Mouse (Mus musculus): ENCODE data around the gene Mrvi1.

Mrvi1 gene

DNA sequence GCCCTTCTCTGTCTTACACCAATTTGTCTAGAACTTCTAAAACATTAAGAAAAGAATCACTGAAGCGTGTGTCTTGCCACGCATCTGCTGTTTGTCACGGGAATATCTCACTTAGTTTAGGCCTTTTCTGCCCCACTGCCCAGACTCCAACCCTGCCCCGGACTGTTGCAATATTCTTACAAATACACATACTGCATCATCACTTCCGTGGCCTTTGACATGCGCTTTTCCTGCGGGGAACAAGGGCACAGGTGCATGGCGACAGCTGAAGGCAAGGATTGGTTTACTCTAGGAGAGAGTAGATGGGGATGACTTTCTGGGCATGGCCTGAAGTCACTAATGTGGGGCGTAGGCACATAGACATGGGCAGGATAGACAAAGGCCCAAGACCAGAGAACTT lies 87.6 kb downstream of the Mrvi1 start:
- no peak for ATAC-seq (ENCODE audit: insufficient number of reproducible peaks, low FRiP score, low TSS enrichment)

DNA sequence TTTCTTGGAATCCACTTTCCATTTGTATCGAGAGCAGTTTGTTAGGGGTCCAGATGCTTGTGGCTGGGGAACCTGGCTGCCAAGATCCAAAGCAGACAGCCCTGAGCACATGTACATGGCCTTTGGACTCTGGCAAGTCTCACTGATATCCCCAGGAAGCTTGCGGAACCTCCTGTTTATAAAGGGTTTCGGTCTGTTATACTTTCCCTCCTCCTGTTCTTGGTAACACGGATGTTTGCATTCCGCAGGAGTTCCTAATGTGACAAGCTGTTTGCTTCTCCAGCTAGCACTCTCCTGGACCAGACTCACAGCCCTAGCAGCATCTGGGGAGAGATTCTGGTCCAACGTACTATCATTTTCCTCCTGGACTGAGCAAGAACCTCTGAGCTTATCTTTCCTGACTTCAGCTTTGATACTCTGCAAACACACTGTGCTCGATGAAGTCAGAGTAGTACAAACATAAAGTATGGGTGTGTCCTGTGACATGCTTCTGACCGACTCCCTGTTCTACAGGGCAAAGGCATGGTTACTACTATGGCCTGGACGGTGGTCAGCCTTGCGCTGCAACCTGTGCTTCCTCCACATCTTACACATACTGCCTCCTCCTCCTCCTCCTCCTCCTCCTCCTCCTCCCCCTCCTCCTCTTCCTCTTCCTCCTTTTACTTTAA lies 88.2 kb downstream of the Mrvi1 start:
- ATAC-seq (ENCODE audit: insufficient number of reproducible peaks, low FRiP score, low TSS enrichment): no peak

GRCm38 (mm10) chr7:110891501-110891986 lies 90.7 kb downstream of the Mrvi1 start:
- ATAC-seq (ENCODE audit: insufficient number of reproducible peaks, low FRiP score, low TSS enrichment): no peak

GRCm38 (mm10) chr7:110881746-110882333 lies 100.4 kb downstream of the Mrvi1 start:
- no peak for ATAC-seq (ENCODE audit: insufficient number of reproducible peaks, low FRiP score, low TSS enrichment)

- ATAC-seq (ENCODE audit: insufficient number of reproducible peaks, low FRiP score, low TSS enrichment): no peak
These were observed 104.2 kb downstream of the Mrvi1 start for GRCm38 (mm10) chr7:110878028-110878427.

DNA sequence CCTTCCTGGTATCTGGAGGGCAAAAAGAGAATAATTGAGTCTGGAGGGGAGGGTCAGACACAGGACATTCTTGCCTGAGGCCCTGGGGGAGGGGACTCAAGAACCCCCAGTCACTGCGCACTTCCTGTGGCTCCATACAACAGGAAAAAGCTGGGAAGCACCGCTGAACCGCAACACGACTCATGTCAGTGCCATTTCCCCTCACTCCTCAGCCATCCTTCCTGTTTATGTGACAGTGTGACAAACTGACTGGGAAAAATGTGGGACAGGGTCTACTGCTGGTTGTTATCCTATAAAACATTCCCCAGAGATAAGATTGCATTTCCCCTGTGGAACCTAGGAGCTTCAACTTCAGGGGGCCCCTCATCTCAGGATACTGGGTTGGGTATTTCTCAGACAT lies 105.3 kb downstream of the Mrvi1 start:
- ATAC-seq (ENCODE audit: insufficient number of reproducible peaks, low FRiP score, low TSS enrichment): no peak

DNA sequence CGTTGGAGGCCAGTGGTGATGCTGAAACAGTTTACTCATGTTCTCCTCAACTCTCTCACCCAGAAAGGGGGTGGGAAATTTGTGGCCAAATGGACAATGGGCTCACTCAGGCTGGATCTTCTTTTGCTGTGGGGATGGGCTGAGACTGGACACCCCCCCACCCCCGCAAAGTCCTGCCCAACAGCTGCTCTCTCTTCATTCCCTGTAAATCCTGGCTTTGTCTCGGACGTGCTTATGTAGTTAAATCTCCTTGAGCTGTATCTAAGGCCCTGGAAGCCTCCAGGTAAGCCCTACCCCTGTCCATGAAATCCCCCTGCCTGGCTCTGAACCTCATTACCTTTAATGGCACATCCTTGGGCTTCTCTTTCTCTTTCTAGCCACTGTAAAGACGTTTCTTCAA lies 113.5 kb downstream of the Mrvi1 start:
- ATAC-seq (ENCODE audit: insufficient number of reproducible peaks, low FRiP score, low TSS enrichment): no peak

GRCm38 (mm10) chr7:110867116-110867515 lies 115.1 kb downstream of the Mrvi1 start:
- no peak for ATAC-seq (ENCODE audit: insufficient number of reproducible peaks, low FRiP score, low TSS enrichment)

- ATAC-seq (ENCODE audit: insufficient number of reproducible peaks, low FRiP score, low TSS enrichment): no peak
These were observed 116.2 kb downstream of the Mrvi1 start for GRCm38 (mm10) chr7:110866021-110866420.

DNA sequence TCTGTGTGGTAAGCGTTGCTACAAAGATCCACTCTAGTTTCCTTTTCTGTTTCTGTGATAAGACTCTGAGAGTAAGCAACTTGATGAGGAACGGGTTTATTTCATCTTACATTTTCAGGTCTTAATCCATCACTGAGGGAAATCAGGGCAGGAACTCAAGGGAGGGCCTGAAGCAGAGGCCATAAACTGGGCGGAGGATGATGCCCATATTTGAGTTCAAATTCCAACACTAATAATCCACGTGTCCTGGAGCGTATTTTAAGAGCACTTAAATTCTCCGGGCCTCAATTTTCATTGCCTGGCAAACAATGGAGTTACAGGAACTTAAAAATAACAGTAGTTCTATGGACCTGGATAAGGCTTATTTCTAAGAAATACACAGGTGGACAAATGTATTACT lies 116.7 kb downstream of the Mrvi1 start:
- ATAC-seq (ENCODE audit: insufficient number of reproducible peaks, low FRiP score, low TSS enrichment): no peak

DNA sequence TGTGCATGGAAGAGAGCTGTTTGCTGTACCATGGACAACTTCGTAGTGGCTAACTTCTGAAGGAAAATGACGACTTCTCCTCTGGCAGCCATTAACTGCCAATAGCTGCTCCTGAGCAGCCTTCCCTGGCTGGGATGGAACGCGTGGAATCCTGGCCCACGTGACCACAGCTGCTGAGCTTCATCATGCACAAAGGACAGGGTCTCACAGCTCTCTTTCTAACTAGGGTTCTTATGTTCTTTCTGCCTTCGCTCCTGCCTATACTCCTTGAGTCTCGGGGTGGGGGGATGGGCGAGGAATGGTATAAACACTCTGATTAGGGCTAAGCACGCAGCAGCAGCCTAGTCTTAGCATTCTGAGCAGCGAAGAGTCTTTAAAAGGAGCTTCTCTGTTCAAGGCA lies 117.2 kb downstream of the Mrvi1 start:
- no peak for ATAC-seq (ENCODE audit: insufficient number of reproducible peaks, low FRiP score, low TSS enrichment)

DNA sequence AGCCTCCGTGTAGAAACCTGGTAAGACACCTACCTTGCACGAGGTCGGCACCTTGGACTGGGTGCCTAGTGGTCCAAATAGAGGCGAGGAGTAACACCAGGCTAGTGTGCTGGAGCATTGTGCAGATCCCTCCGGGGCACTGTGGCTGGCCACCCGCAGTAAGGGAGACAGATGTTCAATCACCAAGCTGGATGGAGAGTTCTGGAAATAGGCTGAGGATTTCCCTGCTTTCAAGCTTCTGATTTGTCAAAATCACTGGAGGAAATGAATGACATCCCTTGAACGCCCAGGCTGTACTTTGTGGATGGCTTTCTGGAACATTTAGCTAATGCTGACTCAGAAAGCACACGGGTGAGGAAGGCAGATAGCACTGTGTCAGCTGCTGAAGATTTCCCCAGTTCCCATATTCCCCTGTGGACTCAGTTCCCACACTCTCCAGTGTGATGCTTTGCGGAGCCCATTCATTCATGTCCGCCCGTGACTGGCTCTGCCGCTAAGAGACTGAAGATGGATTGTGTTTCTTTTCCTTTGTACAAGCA lies 119.4 kb downstream of the Mrvi1 start, which contains the start of gene Lyve1:
Lyve1 (minus strand) TSS at position 489 of the 539 bp plus-strand sequence.
- ATAC-seq (ENCODE audit: insufficient number of reproducible peaks, low FRiP score, low TSS enrichment): no peak

DNA sequence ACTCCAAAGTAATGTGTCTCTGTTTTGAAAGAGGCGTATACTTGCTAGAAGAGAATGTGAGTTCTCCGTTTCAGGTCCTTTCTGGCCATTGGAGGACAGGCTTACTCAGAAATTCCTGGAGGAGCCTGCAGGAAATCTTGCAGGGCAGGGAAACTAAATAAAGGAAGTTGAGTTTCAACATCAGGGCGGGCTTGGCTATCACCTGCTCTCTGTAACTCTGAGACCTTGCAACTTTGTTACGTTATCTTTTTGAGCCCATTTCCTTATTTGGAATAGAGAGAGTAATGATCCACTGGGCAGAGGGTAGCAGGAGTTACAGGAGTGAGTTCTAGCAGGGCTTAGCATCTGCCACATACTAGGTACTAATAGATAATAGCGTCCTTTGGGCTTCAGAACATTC lies 122.1 kb downstream of the Mrvi1 start:
- no peak for ATAC-seq (ENCODE audit: insufficient number of reproducible peaks, low FRiP score, low TSS enrichment)

- ATAC-seq (ENCODE audit: insufficient number of reproducible peaks, low FRiP score, low TSS enrichment): no peak
These were observed 126.7 kb downstream of the Mrvi1 start for GRCm38 (mm10) chr7:110855604-110856003.

DNA sequence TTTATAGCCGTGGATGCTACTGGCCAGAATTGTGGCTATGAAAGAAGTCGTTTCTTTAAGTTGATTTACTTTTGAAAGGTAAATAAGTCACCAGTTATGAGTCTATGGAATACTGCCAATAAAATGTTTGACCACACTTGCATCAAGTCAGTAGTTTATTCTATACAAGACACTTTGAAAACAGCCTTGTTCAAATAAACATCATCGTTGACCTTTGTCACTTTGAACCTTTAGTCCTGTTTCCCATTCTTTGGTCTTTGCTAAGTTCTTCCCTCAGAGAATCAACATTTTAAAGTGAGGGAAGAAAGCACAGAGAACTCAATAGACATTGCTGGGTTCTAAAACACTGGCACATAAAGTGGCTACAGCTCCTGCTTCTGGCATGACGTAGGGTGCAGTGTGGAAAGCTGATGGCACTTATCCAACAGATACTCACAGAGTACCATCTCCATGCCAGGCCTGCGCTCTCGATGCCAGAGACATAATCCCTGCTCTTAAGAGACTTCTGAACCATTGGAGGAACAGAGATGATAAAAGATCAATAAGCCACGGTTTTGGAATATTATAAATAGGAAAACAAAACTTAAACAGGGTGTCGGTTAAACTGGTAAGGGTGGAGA lies 127.2 kb downstream of the Mrvi1 start:
- no peak for ATAC-seq (ENCODE audit: insufficient number of reproducible peaks, low FRiP score, low TSS enrichment)

DNA sequence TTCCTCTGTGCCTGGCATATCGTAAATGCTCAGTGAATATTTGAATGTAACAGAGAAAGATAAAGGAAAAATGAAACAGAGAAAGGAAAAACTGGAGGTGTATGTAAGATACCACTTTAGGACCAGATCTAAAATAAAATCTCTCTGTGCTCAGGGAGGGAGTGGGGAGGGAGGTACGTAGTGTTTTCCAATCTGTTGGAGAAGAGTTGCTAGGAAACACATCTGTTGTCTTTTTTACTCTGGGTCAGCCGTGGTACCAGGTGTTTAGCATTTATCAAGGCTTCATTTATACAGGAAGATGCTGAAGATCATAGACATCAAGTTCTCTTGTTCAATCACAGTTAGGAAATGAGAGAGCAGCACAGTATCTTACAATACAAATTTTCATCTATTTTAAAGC lies 127.7 kb downstream of the Mrvi1 start:
- ATAC-seq (ENCODE audit: insufficient number of reproducible peaks, low FRiP score, low TSS enrichment): no peak

- no peak for ATAC-seq (ENCODE audit: insufficient number of reproducible peaks, low FRiP score, low TSS enrichment)
These were observed 128.7 kb downstream of the Mrvi1 start for GRCm38 (mm10) chr7:110853611-110854010.

GRCm38 (mm10) chr7:110851541-110852203 lies 130.6 kb downstream of the Mrvi1 start:
- ATAC-seq (ENCODE audit: insufficient number of reproducible peaks, low FRiP score, low TSS enrichment): no peak

- no peak for ATAC-seq (ENCODE audit: insufficient number of reproducible peaks, low FRiP score, low TSS enrichment)
These were observed 133.9 kb downstream of the Mrvi1 start for GRCm38 (mm10) chr7:110848371-110848770.

DNA sequence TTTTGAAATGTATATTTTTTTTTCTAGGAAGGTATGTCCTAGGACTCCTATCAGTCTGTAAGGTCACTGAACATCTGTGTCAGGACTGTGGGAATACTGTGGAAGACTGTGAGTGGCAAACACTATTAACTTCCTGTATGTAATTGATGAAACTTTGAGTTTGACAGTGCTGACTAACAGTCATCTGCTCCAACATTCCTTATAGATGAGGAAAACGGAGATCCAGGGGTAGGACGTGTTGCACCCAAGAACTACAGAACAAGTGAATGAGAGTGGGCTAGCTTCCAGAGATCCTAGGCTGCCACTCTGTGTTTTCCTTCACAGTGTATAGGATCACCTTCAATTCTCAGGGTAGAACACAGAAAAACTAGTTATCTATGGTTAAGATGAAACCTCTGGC lies 134.9 kb downstream of the Mrvi1 start:
- no peak for ATAC-seq (ENCODE audit: insufficient number of reproducible peaks, low FRiP score, low TSS enrichment)

Measured in cerebellum, adult (tissue).